ENCODE assay signal across 29 mouse cellular contexts in the genomic region with DNA sequence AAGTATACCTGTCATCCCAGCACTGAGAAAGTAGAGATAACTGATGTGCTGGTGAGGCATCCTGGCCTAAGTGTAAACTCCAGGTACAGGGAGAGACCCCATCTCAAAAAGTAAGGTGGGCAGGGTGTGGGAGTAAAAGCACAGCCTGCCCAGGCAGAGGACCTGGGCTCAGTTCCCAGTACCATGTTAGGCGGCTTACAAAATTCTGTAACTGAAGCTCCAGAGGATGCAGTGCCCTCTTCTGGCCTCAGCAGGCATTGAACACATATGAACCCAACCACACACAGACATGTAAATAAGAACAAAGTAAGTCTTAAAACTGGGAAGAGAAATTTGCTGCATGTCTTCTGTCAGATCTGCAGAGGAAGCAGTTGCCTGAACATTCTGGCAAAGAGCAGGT.
A peak's percentile ranks its signal among the peaks of the same experiment; 100 is the strongest.
DNase-seq lines count a peak whose midpoint lies in the region; ATAC-seq and TF ChIP-seq lines count a peak whose summit lies in the region.
"Had no signal": no experiment of that assay in that cellular context is flagged by ENCODE, and none has a peak within 500 bp of the region (broad histone marks: within the 10 kb centered on the region; RNA-seq: fewer than 3 reads in every experiment).

No protein-coding gene starts in this region.

- 77% methylated on average over 1 of the region's 1 CpGs for WGBS in stomach, postnatal 0 days

- no peak for DNase-seq in layer of hippocampus, adult 2 months (ENCODE audit: low spot score in 2 of 2)
- DNase-seq in layer of hippocampus, adult 11-12 months (ENCODE audit: low spot score): no peak
- peak; percentile 71 for DNase-seq in R1 (ENCODE audit: low read depth, low spot score)
- no peak for DNase-seq in stomach, postnatal 0 days (ENCODE audit: low spot score)
- no peak for DNase-seq in adrenal gland, adult (ENCODE audit: inconsistent age in 2 of 2, low spot score in 1 of 2)
- no peak for DNase-seq in lung, adult 18-20 months
- DNase-seq: adrenal gland, adult 2 months; adrenal gland, postnatal 14 days; B cell, adult 2 months; cerebellum, adult 18-20 months; cerebellum, adult 9-10 months; cerebellum, postnatal 25 days; gastrocnemius, postnatal 14 days; heart, adult 18-20 months; heart, postnatal 14 days; heart, postnatal 4 days; kidney, adult 18-20 months had no signal

- no peak for TF ChIP-seq EP300 in ES-Bruce4 (IDR thresholded peaks at IDR 0.05; ENCODE audit: insufficient read depth, low read depth, low read length)
- TF ChIP-seq EP300 in stomach, postnatal 0 days (optimal IDR thresholded peaks at IDR 0.05): no peak

- no peaks in the 10 kb centered on the region for H3K36me3 ChIP-seq in ES-Bruce4 (ENCODE audit: control insufficient read depth, insufficient read depth, low read length, poor library complexity, severe bottlenecking)
- no peaks in the 10 kb centered on the region for H3K36me3 ChIP-seq in stomach, postnatal 0 days (ENCODE audit: control insufficient read depth, insufficient read depth, low read length)
- H3K36me3 ChIP-seq: embryonic facial prominence, embryonic 10.5 days; embryonic facial prominence, embryonic 13.5 days; forebrain, embryonic 12.5 days; heart, embryonic 13.5 days had no signal

- no peak overlapping the region for H3K9ac ChIP-seq in ES-Bruce4 (ENCODE audit: low read depth, poor library complexity, severe bottlenecking)
- H3K9ac ChIP-seq in stomach, postnatal 0 days (ENCODE audit: low read length): no peak overlapping the region
- H3K9ac ChIP-seq: embryonic facial prominence, embryonic 13.5 days; forebrain, embryonic 12.5 days; heart, embryonic 13.5 days; hindbrain, embryonic 14.5 days had no signal

- no peak for TF ChIP-seq POLR2A in ES-Bruce4 (IDR thresholded peaks at IDR 0.05; ENCODE audit: insufficient read depth, low read length)

- no peak for ATAC-seq in stomach, postnatal 0 days (ENCODE audit: low FRiP score, low TSS enrichment)
- ATAC-seq: forebrain, embryonic 16.5 days; hindbrain, postnatal 0 days; inflammation-experienced regulatory T-cells, adult 6 months; intestine, embryonic 16.5 days had no signal

- no peaks in the 10 kb centered on the region for H3K27me3 ChIP-seq in ES-Bruce4 (ENCODE audit: control insufficient read depth, insufficient read depth, low read length, poor library complexity, severe bottlenecking)
- H3K27me3 ChIP-seq in stomach, postnatal 0 days (ENCODE audit: control insufficient read depth, insufficient read depth, low read length): no peaks in the 10 kb centered on the region
- H3K27me3 ChIP-seq: CH12.LX; embryonic facial prominence, embryonic 13.5 days; forebrain, embryonic 12.5 days; heart, embryonic 13.5 days had no signal

- no peak overlapping the region for H3K27ac ChIP-seq in layer of hippocampus, adult 2 months
- H3K27ac ChIP-seq in ES-Bruce4 (ENCODE audit: insufficient read depth, low read length): peak overlapping the region; percentile 88
- no peak overlapping the region for H3K27ac ChIP-seq in stomach, postnatal 0 days (replicated peaks)
- H3K27ac ChIP-seq: embryonic facial prominence, embryonic 10.5 days; embryonic facial prominence, embryonic 13.5 days; forebrain, embryonic 12.5 days; heart, embryonic 13.5 days; hindbrain, embryonic 14.5 days; hindbrain, postnatal 0 days had no signal

- no peak overlapping the region for H3K4me2 ChIP-seq in stomach, postnatal 0 days (replicated peaks; ENCODE audit: low read depth)
- H3K4me2 ChIP-seq: embryonic facial prominence, embryonic 13.5 days; forebrain, embryonic 12.5 days; heart, embryonic 13.5 days; hindbrain, embryonic 14.5 days had no signal

- H3K9me3 ChIP-seq in ES-Bruce4 (replicated peaks; ENCODE audit: control insufficient read depth, insufficient read depth, low read length, poor library complexity, severe bottlenecking): no peaks in the 10 kb centered on the region; the same call in 1 of the 2 replicates
- H3K9me3 ChIP-seq in stomach, postnatal 0 days (ENCODE audit: control insufficient read depth, low read length): no peaks in the 10 kb centered on the region
- H3K9me3 ChIP-seq: embryonic facial prominence, embryonic 10.5 days; embryonic facial prominence, embryonic 13.5 days; forebrain, embryonic 12.5 days had no signal

- TF ChIP-seq CTCF in layer of hippocampus, adult 2 months (conservative IDR thresholded peaks at IDR 0.05): 0 out of 2 replicates have a peak, but pooled peaks have one; percentile 29
- peak; percentile 23 for TF ChIP-seq CTCF in ES-Bruce4 (IDR thresholded peaks at IDR 0.05; ENCODE audit: low read depth, low read length)
- 0 out of 2 replicates have a peak, but pooled peaks have one; percentile 2 for TF ChIP-seq CTCF in stomach, postnatal 0 days (IDR thresholded peaks at IDR 0.05; ENCODE audit: low read depth)

- H3K4me3 ChIP-seq in layer of hippocampus, adult 2 months: no peak overlapping the region
- no peak overlapping the region for H3K4me3 ChIP-seq in ES-Bruce4 (ENCODE audit: low read depth, low read length)
- H3K4me3 ChIP-seq in stomach, postnatal 0 days (ENCODE audit: low read depth, low read length): no peak overlapping the region
- H3K4me3 ChIP-seq: embryonic facial prominence, embryonic 10.5 days; embryonic facial prominence, embryonic 13.5 days; erythroblast, embryonic 14.5 days; forebrain, embryonic 12.5 days; heart, embryonic 13.5 days had no signal

- peaks cover 2% of the 10 kb centered on the region for H3K4me1 ChIP-seq in ES-Bruce4 (ENCODE audit: control insufficient read depth, insufficient read depth, low read length)
- H3K4me1 ChIP-seq in stomach, postnatal 0 days (replicated peaks; ENCODE audit: control insufficient read depth, insufficient read depth): no peaks in the 10 kb centered on the region
- H3K4me1 ChIP-seq: embryonic facial prominence, embryonic 10.5 days; embryonic facial prominence, embryonic 13.5 days; forebrain, embryonic 12.5 days had no signal
